Mouse (Mus musculus): ENCODE data around the gene Fmnl2. TPM values are rescaled to one million over a fixed set of nuclear protein-coding genes. Genes with fewer than 3 reads are reported as not detected.

The Fmnl2 gene
- polyA plus RNA-seq, 1 experiment from 2014 or later = 10.2 TPM

GRCm38 (mm10) chr2:52927381-52927780, 69.7 kb downstream of the Fmnl2 start:
- 0 out of 2 replicates have a peak, but pooled peaks cover 4% of the 10 kb centered on the region for H3K4me1 ChIP-seq (ENCODE audit: control insufficient read depth, insufficient read depth, low read length)
- no peak overlapping the region for H3K4me3 ChIP-seq (ENCODE audit: low read depth, low read length)
- no peak overlapping the region for H3K27ac ChIP-seq (ENCODE audit: low read length)
- H3K9me3 ChIP-seq (ENCODE audit: control insufficient read depth, low read depth, low read length) = no peaks in the 10 kb centered on the region
- H3K36me3 ChIP-seq (ENCODE audit: control insufficient read depth, insufficient read depth, low read length) = no peaks in the 10 kb centered on the region
- ATAC-seq (ENCODE audit: insufficient number of reproducible peaks, insufficient read depth, low FRiP score, low read depth) = no peak
- H3K27me3 ChIP-seq (ENCODE audit: control insufficient read depth, insufficient read depth, low read length) = no peaks in the 10 kb centered on the region
- H3K9ac ChIP-seq (replicated peaks; ENCODE audit: low read depth, low read length) = no peak overlapping the region
- no peak overlapping the region for H3K4me2 ChIP-seq (replicated peaks; ENCODE audit: low read depth, low read length)
- WGBS = 41% methylated on average over 3 of the region's 3 CpGs

- no peak overlapping the region for H3K4me2 ChIP-seq (replicated peaks; ENCODE audit: low read depth, low read length)
- WGBS = 42% methylated on average over 10 of the region's 10 CpGs
- no peak overlapping the region for H3K9ac ChIP-seq (replicated peaks; ENCODE audit: low read depth, low read length)
- no peak overlapping the region for H3K27ac ChIP-seq (ENCODE audit: low read length)
- H3K9me3 ChIP-seq (ENCODE audit: control insufficient read depth, low read depth, low read length) = no peaks in the 10 kb centered on the region
- no peaks in the 10 kb centered on the region for H3K36me3 ChIP-seq (ENCODE audit: control insufficient read depth, insufficient read depth, low read length)
- H3K4me1 ChIP-seq (ENCODE audit: control insufficient read depth, insufficient read depth, low read length) = 0 out of 2 replicates have a peak, but pooled peaks cover 4% of the 10 kb centered on the region
- ATAC-seq (ENCODE audit: insufficient number of reproducible peaks, insufficient read depth, low FRiP score, low read depth) = no peak
- no peaks in the 10 kb centered on the region for H3K27me3 ChIP-seq (ENCODE audit: control insufficient read depth, insufficient read depth, low read length)
- H3K4me3 ChIP-seq (ENCODE audit: low read depth, low read length) = no peak overlapping the region
These were observed 70.2 kb downstream of the Fmnl2 start for GRCm38 (mm10) chr2:52927858-52928301.

GRCm38 (mm10) chr2:52928401-52928800, 70.7 kb downstream of the Fmnl2 start:
- H3K4me1 ChIP-seq (ENCODE audit: control insufficient read depth, insufficient read depth, low read length) = 0 out of 2 replicates have a peak, but pooled peaks cover 4% of the 10 kb centered on the region
- H3K27me3 ChIP-seq (ENCODE audit: control insufficient read depth, insufficient read depth, low read length) = no peaks in the 10 kb centered on the region
- H3K36me3 ChIP-seq (ENCODE audit: control insufficient read depth, insufficient read depth, low read length) = no peaks in the 10 kb centered on the region
- no peak overlapping the region for H3K4me2 ChIP-seq (replicated peaks; ENCODE audit: low read depth, low read length)
- H3K9ac ChIP-seq (replicated peaks; ENCODE audit: low read depth, low read length) = no peak overlapping the region
- H3K27ac ChIP-seq (ENCODE audit: low read length) = no peak overlapping the region
- H3K9me3 ChIP-seq (ENCODE audit: control insufficient read depth, low read depth, low read length) = no peaks in the 10 kb centered on the region
- ATAC-seq (ENCODE audit: insufficient number of reproducible peaks, insufficient read depth, low FRiP score, low read depth) = no peak
- 69% methylated on average over 3 of the region's 3 CpGs for WGBS
- no peak overlapping the region for H3K4me3 ChIP-seq (ENCODE audit: low read depth, low read length)

GRCm38 (mm10) chr2:52930106-52930868, 72.6 kb downstream of the Fmnl2 start:
- WGBS = 81% methylated on average over 5 of the region's 5 CpGs
- no peaks in the 10 kb centered on the region for H3K27me3 ChIP-seq (ENCODE audit: control insufficient read depth, insufficient read depth, low read length)
- ATAC-seq (ENCODE audit: insufficient number of reproducible peaks, insufficient read depth, low FRiP score, low read depth) = no peak; the same call in 1 of the 2 replicates
- H3K4me3 ChIP-seq (ENCODE audit: low read depth, low read length) = no peak overlapping the region
- H3K9ac ChIP-seq (replicated peaks; ENCODE audit: low read depth, low read length) = no peak overlapping the region
- H3K36me3 ChIP-seq (ENCODE audit: control insufficient read depth, insufficient read depth, low read length) = no peaks in the 10 kb centered on the region
- no peaks in the 10 kb centered on the region for H3K9me3 ChIP-seq (ENCODE audit: control insufficient read depth, low read depth, low read length)
- no peak overlapping the region for H3K4me2 ChIP-seq (replicated peaks; ENCODE audit: low read depth, low read length)
- no peak overlapping the region for H3K27ac ChIP-seq (ENCODE audit: low read length)
- H3K4me1 ChIP-seq (ENCODE audit: control insufficient read depth, insufficient read depth, low read length) = 0 out of 2 replicates have a peak, but pooled peaks cover 4% of the 10 kb centered on the region

GRCm38 (mm10) chr2:52931315-52931714, 73.7 kb downstream of the Fmnl2 start:
- no peak overlapping the region for H3K9ac ChIP-seq (replicated peaks; ENCODE audit: low read depth, low read length)
- WGBS = 73% methylated on average over 2 of the region's 2 CpGs
- no peak overlapping the region for H3K4me2 ChIP-seq (replicated peaks; ENCODE audit: low read depth, low read length)
- H3K36me3 ChIP-seq (ENCODE audit: control insufficient read depth, insufficient read depth, low read length) = no peaks in the 10 kb centered on the region
- H3K4me1 ChIP-seq (ENCODE audit: control insufficient read depth, insufficient read depth, low read length) = 0 out of 2 replicates have a peak, but pooled peaks cover 4% of the 10 kb centered on the region
- ATAC-seq (ENCODE audit: insufficient number of reproducible peaks, insufficient read depth, low FRiP score, low read depth) = no peak
- H3K27me3 ChIP-seq (ENCODE audit: control insufficient read depth, insufficient read depth, low read length) = no peaks in the 10 kb centered on the region
- H3K27ac ChIP-seq (ENCODE audit: low read length) = no peak overlapping the region
- H3K4me3 ChIP-seq (ENCODE audit: low read depth, low read length) = no peak overlapping the region
- H3K9me3 ChIP-seq (ENCODE audit: control insufficient read depth, low read depth, low read length) = no peaks in the 10 kb centered on the region

GRCm38 (mm10) chr2:52935906-52936305, 78.2 kb downstream of the Fmnl2 start:
- no peak overlapping the region for H3K9ac ChIP-seq (replicated peaks; ENCODE audit: low read depth, low read length)
- H3K27ac ChIP-seq (ENCODE audit: low read length) = no peak overlapping the region
- H3K27me3 ChIP-seq (ENCODE audit: control insufficient read depth, insufficient read depth, low read length) = no peaks in the 10 kb centered on the region
- H3K36me3 ChIP-seq (ENCODE audit: control insufficient read depth, insufficient read depth, low read length) = no peaks in the 10 kb centered on the region
- 0 out of 2 replicates have a peak, but pooled peaks cover 12% of the 10 kb centered on the region for H3K4me1 ChIP-seq (ENCODE audit: control insufficient read depth, insufficient read depth, low read length)
- no peak overlapping the region for H3K4me2 ChIP-seq (replicated peaks; ENCODE audit: low read depth, low read length)
- H3K4me3 ChIP-seq (ENCODE audit: low read depth, low read length) = no peak overlapping the region
- no peak for ATAC-seq (ENCODE audit: insufficient number of reproducible peaks, insufficient read depth, low FRiP score, low read depth)
- 49% methylated on average over 6 of the region's 6 CpGs for WGBS
- no peaks in the 10 kb centered on the region for H3K9me3 ChIP-seq (ENCODE audit: control insufficient read depth, low read depth, low read length)

GRCm38 (mm10) chr2:52938351-52939074, 80.9 kb downstream of the Fmnl2 start:
- no peak overlapping the region for H3K4me3 ChIP-seq (ENCODE audit: low read depth, low read length)
- H3K4me2 ChIP-seq (replicated peaks; ENCODE audit: low read depth, low read length) = no peak overlapping the region
- no peaks in the 10 kb centered on the region for H3K27me3 ChIP-seq (ENCODE audit: control insufficient read depth, insufficient read depth, low read length)
- H3K36me3 ChIP-seq (ENCODE audit: control insufficient read depth, insufficient read depth, low read length) = no peaks in the 10 kb centered on the region
- WGBS = 17% methylated on average over 6 of the region's 6 CpGs
- H3K9ac ChIP-seq (replicated peaks; ENCODE audit: low read depth, low read length) = no peak overlapping the region
- H3K9me3 ChIP-seq (ENCODE audit: control insufficient read depth, low read depth, low read length) = no peaks in the 10 kb centered on the region
- no peak for ATAC-seq (ENCODE audit: insufficient number of reproducible peaks, insufficient read depth, low FRiP score, low read depth)
- 0 out of 2 replicates have a peak, but pooled peaks cover 12% of the 10 kb centered on the region for H3K4me1 ChIP-seq (ENCODE audit: control insufficient read depth, insufficient read depth, low read length)
- H3K27ac ChIP-seq (ENCODE audit: low read length) = no peak overlapping the region

- H3K4me1 ChIP-seq (ENCODE audit: control insufficient read depth, insufficient read depth, low read length) = 0 out of 2 replicates have a peak, but pooled peaks cover 6% of the 10 kb centered on the region
- 75% methylated on average over 9 of the region's 9 CpGs for WGBS
These were observed 86.2 kb downstream of the Fmnl2 start for GRCm38 (mm10) chr2:52943644-52944423.

More at GRCm38 (mm10) chr2:52943644-52944423, 86.2 kb downstream of the Fmnl2 start:
- Histone ChIP-seq H3K4me3 (ENCODE audit: low read depth, low read length) (no peak overlapping the region), H3K36me3 (ENCODE audit: control insufficient read depth, insufficient read depth, low read length) (no peaks in the 10 kb centered on the region), H3K9me3 (ENCODE audit: control insufficient read depth, low read depth, low read length) (no peaks in the 10 kb centered on the region), H3K9ac (replicated peaks; ENCODE audit: low read depth, low read length) (no peak overlapping the region), H3K4me2 (replicated peaks; ENCODE audit: low read depth, low read length) (no peak overlapping the region), H3K27me3 (ENCODE audit: control insufficient read depth, insufficient read depth, low read length) (no peaks in the 10 kb centered on the region), H3K27ac (ENCODE audit: low read length) (no peak overlapping the region)
- no peak for ATAC-seq (ENCODE audit: insufficient number of reproducible peaks, insufficient read depth, low FRiP score, low read depth)

Measured in stomach, embryonic 14.5 days (tissue).